Mouse (Mus musculus) fat pad, adult 2 months (tissue): ENCODE data around the gene Sycp3.
"Not testable (repeated sequence)": the region's sequence is repeated elsewhere in the genome, so short reads cannot be mapped to it uniquely, and the experiment has no call there.

ENCODE experiments used
- DNase-seq: peaks from one replicate; pipeline ENCODE4 v3.0.0-alpha.2; 2011; ENCODE audit warnings: low read depth, low spot score; ENCODE audit errors: extremely low read depth

Sycp3 gene

DNA sequence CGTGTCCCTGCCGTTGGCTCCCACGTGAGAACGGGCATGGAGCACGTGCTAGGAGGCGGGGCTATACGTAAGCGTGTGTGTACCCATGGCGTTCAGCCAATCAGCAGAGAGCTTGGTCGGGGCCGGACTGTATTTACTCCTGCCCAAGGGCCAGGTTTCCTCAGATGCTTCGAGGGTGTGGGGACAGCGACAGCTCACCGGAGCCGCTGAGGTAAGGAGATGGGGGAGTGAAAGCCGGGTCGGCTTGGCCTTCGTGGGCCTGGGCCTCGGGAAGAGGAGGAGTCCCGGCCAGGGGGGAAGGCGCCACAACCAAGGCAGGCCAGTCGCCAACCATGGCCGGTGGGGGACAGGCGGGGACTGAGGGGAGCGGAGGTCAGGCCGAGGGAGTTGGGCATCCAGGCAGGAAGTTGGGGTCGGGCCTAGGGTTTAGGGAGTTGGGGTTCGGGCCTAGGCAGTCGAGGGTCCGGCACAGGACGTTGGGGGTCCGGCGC lies at the start of gene Sycp3:
Gene Sycp3, plus strand, starts transcription at position 68 of the 491 bp plus-strand sequence.
- no peak for DNase-seq

GRCm38 (mm10) chr10:88409751-88410150 lies 49.6 kb upstream of the Sycp3 start:
- DNase-seq, result no peak

- DNase-seq, result no peak
Observed at GRCm38 (mm10) chr10:88412290-88412995, 46.9 kb upstream of the Sycp3 start.

DNA sequence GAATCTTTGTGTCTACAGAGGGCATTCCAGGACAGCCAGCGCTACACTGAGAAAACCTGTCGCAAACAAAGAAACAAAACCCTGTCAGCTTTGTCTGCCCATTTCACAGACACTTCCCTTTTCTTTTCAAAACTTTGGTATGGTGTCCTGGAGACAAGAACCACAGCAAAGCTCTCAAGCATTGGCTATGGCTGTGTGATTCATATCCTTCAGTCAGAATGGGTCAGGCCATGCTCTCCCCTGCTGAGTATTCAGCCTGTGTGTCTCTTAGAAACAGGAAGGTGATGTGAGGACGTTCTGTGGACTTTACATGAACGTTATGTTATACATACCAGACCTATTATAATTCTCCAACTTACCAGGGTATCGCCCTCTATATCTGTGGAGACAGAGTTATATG lies 41.7 kb upstream of the Sycp3 start:
- no peak for DNase-seq

DNA sequence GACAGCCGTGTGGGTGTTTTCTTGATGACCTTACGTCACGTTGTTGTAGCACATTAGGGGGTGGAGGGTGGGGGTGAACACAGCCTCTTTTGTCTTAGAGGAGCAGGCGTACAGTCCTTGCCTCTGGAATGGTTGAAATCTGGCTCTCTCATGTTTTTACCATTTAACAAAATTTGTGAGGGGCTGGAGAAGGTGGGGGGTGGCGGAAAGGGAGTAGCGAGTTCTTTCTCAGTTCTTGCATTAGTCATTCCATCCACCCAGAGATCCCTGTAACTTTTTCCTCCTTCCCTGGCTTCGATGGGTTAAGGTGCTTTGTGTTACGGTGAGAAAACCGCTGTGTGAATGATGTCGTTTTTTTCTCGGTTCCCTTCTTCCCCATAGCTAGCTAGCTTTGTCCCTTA lies 39.2 kb upstream of the Sycp3 start:
- no peak for DNase-seq

DNA sequence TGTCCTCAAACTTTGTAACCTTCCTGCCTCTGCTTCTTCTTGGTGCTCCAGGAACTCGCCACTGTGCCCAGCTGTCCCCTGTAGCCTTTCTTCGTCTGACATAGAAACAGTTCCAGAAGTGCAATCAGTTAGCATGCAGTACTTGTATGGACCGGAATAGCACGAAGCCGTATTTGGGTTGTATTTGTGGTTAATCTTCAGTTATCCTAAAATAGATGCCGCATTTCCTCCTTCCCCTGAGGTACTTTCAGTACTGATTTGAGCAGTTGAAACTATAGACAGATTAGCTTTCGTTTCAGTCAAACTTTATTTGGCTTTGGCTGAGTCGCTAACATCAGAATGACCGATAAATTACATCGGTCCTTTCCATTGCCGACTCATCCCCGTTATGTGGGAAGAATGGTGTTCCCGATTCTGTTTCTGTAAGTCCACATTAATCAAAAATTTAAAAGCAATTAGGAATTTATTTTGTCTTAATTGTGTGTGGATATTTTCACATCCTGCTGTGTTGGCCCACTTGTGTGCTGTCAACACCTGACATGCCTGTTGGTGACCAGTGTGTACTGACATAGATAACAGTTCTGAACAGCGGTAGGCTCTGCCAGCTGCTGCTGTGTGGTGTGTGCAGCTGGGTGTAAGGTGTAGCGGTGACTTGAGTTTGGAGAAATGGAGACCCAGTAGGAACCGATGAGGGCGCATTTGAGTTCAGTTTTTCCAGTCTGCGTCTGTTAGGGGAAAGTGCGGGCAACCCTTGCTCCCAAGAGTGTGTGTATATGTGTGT lies 38.5 kb upstream of the Sycp3 start:
- no peak for DNase-seq

- no peak for DNase-seq
Observed at GRCm38 (mm10) chr10:88426158-88426816, 33.1 kb upstream of the Sycp3 start.

DNA sequence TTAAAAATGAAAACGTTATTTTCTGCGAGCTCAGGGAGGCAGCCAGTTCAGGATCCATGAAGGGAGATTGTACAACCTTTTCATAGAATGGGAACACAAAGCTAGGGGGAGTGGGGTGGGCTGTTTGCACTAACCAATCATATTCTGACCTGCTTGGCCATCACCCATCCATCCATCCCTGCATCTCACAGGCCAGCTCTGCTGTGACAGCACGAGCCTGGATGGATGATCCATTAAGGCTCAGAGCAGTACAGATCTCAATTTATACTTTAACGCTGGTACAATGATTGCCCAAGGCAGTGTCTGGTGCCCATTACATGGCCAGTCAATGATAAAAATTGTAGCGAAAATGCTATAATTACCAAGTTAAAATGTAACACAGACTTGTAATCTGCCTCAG lies 32.5 kb upstream of the Sycp3 start:
- DNase-seq, result no peak

DNA sequence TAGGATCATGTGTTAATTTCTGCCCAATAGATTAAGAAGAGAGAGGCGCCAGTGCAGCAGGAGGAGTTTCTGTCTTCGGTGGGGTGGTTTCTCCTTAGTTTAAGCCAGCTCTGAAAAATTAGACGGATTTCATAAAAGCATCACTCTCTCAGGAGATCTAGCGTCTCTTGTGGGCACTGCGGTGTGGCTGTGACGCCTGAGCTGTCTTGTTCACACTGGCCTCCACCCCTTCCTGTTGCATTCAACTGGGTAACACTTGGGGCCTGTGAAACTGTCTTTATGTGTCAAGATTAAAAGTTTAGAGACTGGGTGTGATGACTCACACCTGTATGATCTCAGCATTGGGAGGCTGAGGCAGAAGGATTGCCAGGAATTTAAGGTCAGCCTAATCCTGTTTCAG lies 31.4 kb upstream of the Sycp3 start:
- no peak for DNase-seq

GRCm38 (mm10) chr10:88441224-88441623 lies 18.1 kb upstream of the Sycp3 start:
- no peak for DNase-seq

DNA sequence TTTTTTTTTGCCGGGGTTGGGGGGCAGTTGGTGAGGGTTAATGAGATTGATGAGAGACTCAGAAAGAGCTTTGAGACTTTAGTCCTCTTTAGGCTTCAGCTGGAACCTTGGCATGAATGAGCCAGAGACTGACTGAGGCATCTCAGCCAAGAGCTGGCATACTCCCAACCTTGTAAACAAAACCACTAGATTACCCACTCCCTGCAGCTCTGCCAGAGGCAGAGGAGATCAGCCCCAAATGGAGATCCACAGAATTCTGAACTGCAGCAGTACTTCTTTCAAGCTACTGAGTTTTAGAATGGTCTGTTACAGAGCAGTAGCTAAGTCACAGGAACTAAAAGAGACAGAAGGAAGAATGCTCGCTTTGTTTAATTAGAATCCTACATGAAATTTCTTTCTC lies 8.1 kb upstream of the Sycp3 start:
- DNase-seq, result no peak

DNA sequence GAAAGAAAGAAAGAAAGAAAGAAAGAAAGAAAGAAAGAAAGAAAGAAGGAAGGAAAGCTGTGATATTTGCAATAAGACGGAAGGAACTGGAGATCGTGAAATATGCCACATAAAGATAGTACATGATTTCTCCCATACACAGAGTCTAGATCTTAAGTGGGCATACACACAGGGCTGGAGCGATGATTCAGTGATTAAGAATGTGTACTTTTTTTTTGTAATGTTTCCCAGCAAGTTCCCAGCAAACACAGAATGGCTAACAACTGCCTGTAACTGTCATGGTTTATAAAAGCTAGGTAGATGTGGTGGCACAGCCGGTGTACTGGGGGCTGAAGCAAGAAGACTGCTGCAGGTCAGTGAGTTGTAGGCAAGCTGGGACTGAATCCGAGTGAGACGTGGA lies 7.4 kb upstream of the Sycp3 start:
- no peak for DNase-seq

DNA sequence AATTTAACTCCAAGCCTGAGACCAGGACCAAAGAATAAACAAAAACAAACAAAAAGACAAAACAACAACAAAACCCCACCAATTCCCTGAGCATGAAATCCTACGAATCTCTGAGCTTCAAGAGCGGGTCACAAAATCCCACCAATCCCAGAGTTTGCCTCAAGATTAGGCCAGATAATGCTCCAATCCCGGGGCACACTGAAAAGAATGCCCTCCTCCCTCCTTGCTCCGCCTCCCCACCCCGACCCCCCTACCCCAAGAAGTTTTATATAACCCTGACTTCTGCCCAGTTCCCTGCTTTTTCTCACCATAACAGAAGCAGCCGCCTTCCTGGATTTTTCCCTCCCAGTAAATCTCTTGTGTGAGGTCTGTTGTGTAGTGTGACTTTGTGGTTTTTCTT lies 1.6 kb upstream of the Sycp3 start:
- no peak for DNase-seq

- no peak for DNase-seq
Observed at GRCm38 (mm10) chr10:88460122-88460820, 902 bp downstream of the Sycp3 start.

GRCm38 (mm10) chr10:88482866-88483265 lies 23.5 kb downstream of the Sycp3 start:
- not testable (repeated sequence) for DNase-seq

DNA sequence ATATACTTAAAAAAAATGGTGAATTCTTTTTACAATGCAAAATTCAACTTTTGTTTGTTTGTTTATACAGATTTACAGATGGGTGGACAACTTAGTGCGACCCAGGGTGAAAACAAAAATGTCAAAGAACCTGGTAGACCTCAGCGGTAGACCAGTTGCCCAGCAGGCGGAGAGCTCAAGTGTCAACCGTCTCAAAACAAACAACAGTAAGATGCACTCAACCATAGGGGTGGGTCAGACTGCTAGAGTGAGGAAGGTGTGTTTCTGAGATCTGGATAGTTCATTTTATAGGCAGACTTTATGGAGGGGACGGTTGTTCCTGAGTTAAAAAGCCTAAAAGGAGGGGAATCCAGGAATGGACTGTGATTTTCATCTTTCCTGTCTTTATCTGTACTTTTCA lies 29.3 kb downstream of the Sycp3 start:
- no peak for DNase-seq

DNA sequence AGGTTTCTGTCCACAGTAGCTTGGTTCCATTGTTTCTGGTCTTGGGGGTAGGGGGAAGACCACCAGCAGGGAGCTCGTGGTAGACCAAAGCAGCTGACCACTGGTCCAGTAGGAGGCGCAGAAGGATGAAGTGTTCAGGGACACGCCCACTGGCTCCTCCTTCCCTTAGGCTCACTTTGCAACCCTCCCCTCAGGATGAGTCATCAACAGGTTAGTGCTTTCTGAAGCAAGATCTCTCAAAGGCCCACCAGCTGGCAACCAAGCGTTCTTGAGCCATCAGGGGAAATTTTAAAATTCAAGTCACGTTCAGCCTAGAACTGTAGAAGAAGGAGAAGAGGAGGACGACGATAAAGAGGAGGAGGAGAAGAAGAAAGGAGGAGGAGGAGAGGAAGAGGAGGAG lies 32.3 kb downstream of the Sycp3 start:
- no peak for DNase-seq

DNA sequence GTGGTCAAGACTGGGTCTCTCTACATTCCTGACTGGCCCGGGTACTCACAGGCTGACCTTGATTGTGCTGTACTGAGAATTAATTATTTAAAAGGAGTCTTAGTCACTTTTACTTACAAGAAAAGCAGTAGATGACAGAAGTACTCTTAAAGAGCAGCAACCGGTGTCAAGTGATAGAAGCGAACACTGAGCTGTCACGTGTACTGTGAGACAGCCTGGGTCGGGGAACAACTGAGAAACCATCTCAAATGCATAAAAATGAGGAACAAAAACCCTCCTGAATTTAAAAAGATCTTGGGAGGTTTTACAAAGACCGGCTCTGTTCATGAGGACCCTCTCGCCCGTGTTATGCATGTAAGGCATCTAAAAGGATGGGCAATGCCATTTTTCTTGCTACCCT lies 33.3 kb downstream of the Sycp3 start:
- no peak for DNase-seq

GRCm38 (mm10) chr10:88494959-88495587 lies 35.7 kb downstream of the Sycp3 start:
- DNase-seq, result no peak

DNA sequence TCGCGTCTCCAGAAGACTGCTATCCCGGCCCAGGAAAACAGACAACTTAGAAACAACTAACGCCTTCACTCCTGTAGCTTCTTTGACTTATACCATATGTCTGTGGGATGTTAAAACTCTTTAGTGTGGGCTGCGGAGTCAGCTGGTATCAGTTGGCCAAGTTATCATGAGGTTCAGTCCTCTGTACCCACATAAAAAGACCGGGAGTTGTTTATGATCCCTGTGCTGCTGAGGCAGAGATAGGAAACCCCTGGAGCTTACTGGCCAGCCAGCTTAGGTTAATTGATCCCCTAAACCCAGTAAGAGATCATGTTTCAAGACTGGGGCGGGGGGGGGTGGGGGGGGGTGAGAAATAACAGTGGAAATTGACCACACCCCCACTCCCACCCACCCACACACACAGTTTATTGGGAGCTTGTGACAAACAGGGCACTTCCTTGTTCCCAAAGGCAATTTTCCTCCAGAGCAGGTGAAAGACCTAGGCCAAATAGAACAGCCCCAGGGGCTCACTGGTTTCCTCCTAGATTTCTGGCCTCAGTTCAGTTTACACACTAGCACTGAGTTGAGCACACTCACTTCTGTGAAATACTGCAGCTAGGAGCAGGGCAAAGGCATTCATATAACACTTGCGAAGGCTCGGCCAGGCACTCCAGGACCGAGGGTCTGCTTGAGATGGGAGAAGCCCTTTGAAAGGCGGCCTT lies 37.6 kb downstream of the Sycp3 start:
- no peak for DNase-seq
